Mouse (Mus musculus) bone marrow, adult 2 months (tissue): ENCODE measurements at regions not wholly inside any gene's neighbourhood (a gene's known extent, or its start where the extent isn't known, plus 50 kb on each side); places are given as distances from the start of the nearest gene placed in this dataset.

Experiments
- H3K27ac ChIP-seq: fragments of 200-500 bp; 2 replicates; pipeline ENCODE4 v1.5.1; 2012; ENCODE audit warnings: low read depth, mild to moderate bottlenecking, control low read depth, inconsistent platforms, low read length; ENCODE audit not compliant: control insufficient read depth, poor library complexity, insufficient read depth
- H3K4me1 ChIP-seq: fragments of 200-500 bp; 2 replicates; pipeline ENCODE4 v1.6.1; 2011; ENCODE audit warnings: low read length; ENCODE audit not compliant: control insufficient read depth, insufficient read depth
- H3K4me3 ChIP-seq: fragments of 200-500 bp; replicated peaks from 2 replicates; pipeline ENCODE3; 2011; ENCODE audit warnings: mild to moderate bottlenecking, low read depth, low read length, control low read depth; ENCODE audit not compliant: control insufficient read depth
- CTCF ChIP-seq: fragments of 200-500 bp; IDR thresholded peaks from 2 replicates; pipeline ENCODE4 v1.5.1; 2011; ENCODE audit warnings: low read length, control low read depth; ENCODE audit not compliant: control insufficient read depth, insufficient read depth
- POLR2A ChIP-seq: fragments of 200-500 bp; IDR thresholded peaks from 2 replicates; pipeline ENCODE4 v1.6.1; 2011; ENCODE audit warnings: low read depth, mild to moderate bottlenecking, control low read depth, low read length, borderline replicate concordance; ENCODE audit not compliant: control insufficient read depth
- WGBS: fragments of 180-500 bp; shearing (Covaris S2); methylation state at CpG from one replicate; pipeline ENCODE4 v1.1.7; 2018; 5-methylcytosine and 5-hydroxymethylcytosine counted together

DNA sequence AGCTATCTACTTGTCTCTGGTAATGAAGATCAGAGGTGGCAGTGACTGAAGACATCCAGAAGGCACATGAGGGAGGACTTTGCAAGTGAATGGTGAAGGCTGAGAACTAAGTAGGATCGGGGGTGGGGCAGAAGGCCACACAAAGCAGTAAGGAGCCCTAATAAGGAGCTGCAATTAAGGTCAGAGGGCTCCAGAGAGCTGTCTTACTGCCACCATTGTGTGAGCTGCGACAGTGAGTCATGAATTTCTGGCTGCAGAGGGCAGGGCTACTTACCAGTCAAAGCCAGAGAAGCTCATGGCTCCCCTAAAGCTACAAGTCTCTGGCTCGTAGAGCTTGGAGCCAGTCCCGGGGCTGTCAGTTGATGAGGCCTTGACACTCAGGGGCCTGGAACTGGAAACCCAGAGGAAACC, 172.1 kb downstream of the Shq1 start:
- Histone ChIP-seq H3K27ac (no peak overlapping the region), H3K4me3 (no peak overlapping the region), H3K4me1 (peaks cover 3% of the 10 kb centered on the region; the same call in 1 of the 2 replicates)
- no peak for TF ChIP-seq POLR2A
- TF ChIP-seq CTCF: no peak
- WGBS: 66% methylated on average over 4 of the region's 4 CpGs

DNA sequence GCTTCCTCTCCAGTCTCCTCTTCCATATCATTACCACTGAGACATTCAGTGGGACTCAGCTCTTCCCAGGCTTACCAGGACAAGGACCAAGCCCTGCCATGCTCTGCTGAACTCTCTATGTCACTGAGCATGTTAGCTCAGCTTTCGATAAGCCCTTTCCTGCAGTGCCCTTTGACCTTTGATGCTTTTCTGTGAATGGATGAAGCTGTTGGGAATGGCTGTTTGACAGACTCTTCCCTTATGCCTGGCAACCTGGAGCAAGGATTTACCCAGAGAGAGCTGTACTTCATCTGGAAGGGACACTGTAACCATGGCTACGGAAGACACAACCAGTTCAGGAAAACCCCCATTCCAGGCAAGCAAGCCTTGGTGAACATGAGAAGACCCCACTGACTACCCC, 172.8 kb downstream of the Shq1 start:
- H3K4me3 ChIP-seq: no peak overlapping the region
- 84% methylated on average over 2 of the region's 2 CpGs for WGBS

DNA sequence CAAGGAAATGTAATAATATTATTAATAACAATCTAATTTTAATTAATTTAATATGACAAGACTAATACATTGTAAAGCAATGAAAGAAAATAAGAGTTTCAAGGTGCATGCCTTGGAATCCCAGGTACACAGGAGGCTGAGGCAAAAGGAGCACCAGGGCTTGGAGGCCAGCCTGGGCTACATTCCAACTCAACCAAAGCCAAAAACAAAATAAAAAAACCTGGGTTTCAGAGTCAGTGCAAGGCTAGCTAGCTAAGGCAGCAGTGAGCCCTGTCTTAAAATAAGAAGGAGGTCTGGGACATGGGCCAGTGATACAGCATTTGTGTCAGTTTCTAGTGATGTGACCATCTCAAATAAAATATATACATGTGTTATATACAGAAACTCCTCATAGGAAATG, 174.8 kb downstream of the Shq1 start:
- no peak overlapping the region for H3K4me3 ChIP-seq
- no peak for TF ChIP-seq CTCF
- TF ChIP-seq POLR2A: no peak
- no peak overlapping the region for H3K27ac ChIP-seq
- H3K4me1 ChIP-seq: peaks cover under 1% of the 10 kb centered on the region; the same call in 1 of the 2 replicates

More for the DNA sequence above, 172.8 kb downstream of the Shq1 start:
- TF ChIP-seq POLR2A (no peak), CTCF (no peak)
- H3K4me1 ChIP-seq: peaks cover 3% of the 10 kb centered on the region; the same call in 1 of the 2 replicates
- no peak overlapping the region for H3K27ac ChIP-seq

DNA sequence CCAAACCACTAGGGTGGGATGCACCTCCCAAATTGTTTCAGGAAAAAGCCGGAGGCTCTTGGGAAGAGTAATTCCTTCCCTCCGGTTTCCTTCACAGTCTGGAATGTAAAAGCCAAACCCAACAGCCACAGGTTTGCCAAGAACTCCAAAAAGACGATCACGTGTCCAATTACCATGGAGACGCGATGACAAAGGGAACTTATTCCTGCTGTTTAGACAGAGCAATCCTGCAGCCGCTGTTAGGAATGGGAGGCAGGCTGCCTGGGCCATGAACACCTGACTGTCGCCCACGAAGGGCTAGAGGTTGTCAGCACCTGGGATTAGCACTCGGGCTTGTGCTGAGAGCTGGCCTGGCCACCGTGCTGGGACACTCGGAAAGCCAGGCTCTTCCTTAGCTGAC, 175.8 kb downstream of the Shq1 start:
- TF ChIP-seq CTCF: no peak
- TF ChIP-seq POLR2A: no peak
- 85% methylated on average over 12 of the region's 12 CpGs for WGBS
- Histone ChIP-seq H3K4me3 (no peak overlapping the region), H3K4me1 (no peaks in the 10 kb centered on the region), H3K27ac (no peak overlapping the region)

DNA sequence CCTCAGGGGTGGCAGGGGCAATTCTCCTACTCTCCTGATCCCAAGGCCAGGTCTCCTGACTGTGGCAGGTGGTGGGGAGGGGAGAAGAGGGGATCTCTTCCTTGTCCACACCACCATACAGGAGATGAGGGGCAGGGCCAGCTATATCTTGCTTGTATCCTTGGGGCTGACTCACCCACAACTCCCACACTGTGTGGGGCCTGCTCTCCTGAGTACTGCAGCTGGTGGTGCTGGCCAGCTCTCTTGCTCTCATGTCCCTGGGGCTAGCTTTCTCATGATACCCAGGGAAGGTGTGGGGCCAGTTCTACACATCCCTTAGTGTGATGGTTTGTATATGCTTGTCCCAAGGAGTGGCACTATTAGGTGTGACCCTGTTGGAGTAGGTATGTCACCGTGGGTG, 177.4 kb downstream of the Shq1 start:
- Histone ChIP-seq H3K4me3 (no peak overlapping the region), H3K4me1 (no peaks in the 10 kb centered on the region), H3K27ac (no peak overlapping the region)
- WGBS: 52% methylated on average over 1 of the region's 1 CpGs
- no peak for TF ChIP-seq CTCF
- no peak for TF ChIP-seq POLR2A

DNA sequence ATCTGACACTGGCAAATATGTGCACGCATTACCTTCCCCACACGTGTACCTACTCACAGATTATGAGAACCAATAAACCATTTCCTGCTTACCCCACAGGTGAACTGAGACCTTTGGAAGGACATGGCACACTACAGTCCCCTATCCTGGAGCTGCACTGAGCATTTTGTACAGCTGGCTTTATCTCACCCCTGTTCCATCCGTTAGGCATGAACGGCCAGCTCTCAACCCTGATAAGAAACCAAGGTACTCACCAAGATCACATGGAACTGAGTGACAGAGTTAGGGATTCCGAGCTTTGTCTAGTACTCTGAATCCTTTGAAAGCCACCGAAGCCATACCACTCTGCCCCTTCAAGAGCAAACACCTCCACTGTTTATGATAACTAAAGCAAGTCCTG, 179.1 kb downstream of the Shq1 start:
- TF ChIP-seq POLR2A: no peak
- 80% methylated on average over 6 of the region's 6 CpGs for WGBS

DNA sequence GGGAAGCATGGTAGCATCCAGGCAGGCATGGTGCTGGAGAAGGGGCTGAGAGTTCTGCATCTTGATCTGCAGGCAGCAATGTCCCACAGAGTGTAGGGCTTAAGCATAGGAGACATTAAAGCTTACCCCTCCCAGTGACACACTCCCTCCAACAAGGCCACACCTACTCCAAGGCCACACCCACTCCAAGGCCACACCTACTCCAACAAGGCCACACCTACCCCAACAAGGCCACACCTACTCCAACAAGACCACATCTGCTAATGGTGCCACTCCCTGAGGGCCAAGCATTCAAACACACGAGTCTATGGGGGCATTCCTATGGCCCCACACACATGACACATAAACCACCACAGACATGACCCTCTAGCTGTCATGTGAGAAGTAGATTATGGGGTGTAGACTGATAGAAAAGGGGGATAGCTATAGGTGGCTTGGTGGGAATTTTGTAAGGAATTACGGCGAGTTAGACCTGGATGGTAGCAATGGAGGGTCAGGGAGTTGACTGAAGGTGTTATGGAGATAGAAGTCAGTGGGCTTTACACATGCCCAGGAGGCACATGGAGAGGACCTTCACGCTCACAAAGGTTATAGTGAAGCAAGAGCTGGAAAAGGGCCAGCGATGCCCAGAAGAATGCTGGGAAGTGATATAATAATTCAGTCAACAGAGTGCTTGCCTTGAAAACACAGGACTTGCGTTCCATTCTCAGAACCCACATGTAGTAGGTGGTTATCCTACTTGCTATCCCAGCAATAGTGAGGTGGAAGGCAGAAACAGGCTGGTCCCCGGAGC, 179.8 kb downstream of the Shq1 start:
- Histone ChIP-seq H3K4me1 (no peaks in the 10 kb centered on the region), H3K27ac (no peak overlapping the region), H3K4me3 (no peak overlapping the region)
- TF ChIP-seq CTCF (no peak), POLR2A (no peak)
- WGBS: 87% methylated on average over 7 of the region's 7 CpGs

More for the DNA sequence above, 179.1 kb downstream of the Shq1 start:
- no peaks in the 10 kb centered on the region for H3K4me1 ChIP-seq
- no peak overlapping the region for H3K27ac ChIP-seq
- H3K4me3 ChIP-seq: no peak overlapping the region

DNA sequence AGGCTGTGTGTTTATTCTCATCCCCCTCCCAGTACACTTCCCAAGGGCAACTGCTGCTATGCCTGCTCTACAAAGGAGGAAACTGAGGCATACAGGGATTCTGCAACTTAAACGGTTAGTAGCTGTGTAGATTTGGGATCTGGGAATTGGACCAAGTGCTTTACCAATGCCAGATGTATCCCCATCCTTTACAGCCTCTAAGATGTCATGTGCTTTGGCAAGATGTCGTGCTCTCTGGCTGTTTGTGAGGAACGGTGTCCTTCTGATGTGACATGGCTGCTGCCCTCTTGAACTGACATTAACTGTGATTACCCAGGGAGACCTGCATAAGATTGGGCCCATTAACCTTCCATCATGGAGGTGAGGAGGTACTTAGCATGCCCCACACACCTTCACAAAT, 187.1 kb downstream of the Shq1 start:
- WGBS: 64% methylated on average over 3 of the region's 3 CpGs
- no peak overlapping the region for H3K4me3 ChIP-seq
- peaks cover 5% of the 10 kb centered on the region; the same call in 1 of the 2 replicates for H3K4me1 ChIP-seq
- TF ChIP-seq POLR2A (no peak), CTCF (no peak)
- H3K27ac ChIP-seq: no peak overlapping the region

DNA sequence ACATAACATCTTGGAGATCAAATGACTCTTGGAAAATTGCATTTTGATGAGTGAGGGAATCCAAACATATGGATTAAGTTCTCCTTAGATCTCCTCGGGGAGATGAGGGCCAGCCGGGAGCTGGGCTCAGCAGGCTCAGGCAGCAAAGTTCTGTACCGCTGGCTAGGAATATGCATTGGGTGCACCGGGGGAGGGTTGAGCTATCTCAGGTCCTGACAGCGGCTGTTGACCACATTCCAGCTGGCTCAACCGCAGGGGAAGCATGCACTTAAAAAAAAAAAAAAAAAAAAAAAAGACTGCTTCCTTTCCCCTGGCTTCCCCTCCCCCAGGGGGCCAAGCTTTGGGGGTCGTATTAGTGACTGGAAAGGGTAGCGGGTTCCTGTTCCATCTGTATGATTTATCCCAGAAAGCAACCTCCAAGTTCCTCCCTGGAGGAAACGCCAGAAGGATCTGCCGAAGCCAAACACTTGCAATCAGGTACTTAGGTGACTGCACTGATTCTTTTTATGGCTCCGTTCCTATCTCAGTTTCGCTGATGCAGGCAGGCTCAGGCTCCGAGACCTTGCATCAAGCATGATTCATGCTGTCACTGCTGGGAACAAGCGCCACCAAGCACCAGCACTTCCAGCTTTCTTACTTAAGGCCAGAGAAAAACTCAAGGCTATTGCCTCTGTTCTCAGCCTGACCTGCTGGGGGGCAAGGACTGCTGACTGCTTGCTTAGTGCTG, 187.7 kb downstream of the Shq1 start:
- WGBS: 2% methylated on average over 14 of the region's 14 CpGs
- TF ChIP-seq POLR2A (no peak), CTCF (no peak)
- Histone ChIP-seq H3K4me1 (peaks cover 5% of the 10 kb centered on the region; the same call in 1 of the 2 replicates), H3K27ac (no peak overlapping the region), H3K4me3 (no peak overlapping the region)
